Mouse (Mus musculus): Measurements from ENCODE around the gene Dmap1. TPM values are rescaled to one million over a fixed set of nuclear protein-coding genes. Genes with fewer than 3 reads are reported as not detected.

Gene Dmap1
- polyA plus RNA-seq, 1 experiment from 2014 or later: 57.3 TPM

GRCm38 (mm10) chr4:117654703-117655499, 27.2 kb downstream of the Dmap1 start:
- no peak for ATAC-seq (ENCODE audit: insufficient number of reproducible peaks, low FRiP score, low TSS enrichment, low read depth)
- no peak overlapping the region for H3K27ac ChIP-seq (replicated peaks)
- H3K4me1 ChIP-seq: peaks cover 45% of the 10 kb centered on the region

DNA sequence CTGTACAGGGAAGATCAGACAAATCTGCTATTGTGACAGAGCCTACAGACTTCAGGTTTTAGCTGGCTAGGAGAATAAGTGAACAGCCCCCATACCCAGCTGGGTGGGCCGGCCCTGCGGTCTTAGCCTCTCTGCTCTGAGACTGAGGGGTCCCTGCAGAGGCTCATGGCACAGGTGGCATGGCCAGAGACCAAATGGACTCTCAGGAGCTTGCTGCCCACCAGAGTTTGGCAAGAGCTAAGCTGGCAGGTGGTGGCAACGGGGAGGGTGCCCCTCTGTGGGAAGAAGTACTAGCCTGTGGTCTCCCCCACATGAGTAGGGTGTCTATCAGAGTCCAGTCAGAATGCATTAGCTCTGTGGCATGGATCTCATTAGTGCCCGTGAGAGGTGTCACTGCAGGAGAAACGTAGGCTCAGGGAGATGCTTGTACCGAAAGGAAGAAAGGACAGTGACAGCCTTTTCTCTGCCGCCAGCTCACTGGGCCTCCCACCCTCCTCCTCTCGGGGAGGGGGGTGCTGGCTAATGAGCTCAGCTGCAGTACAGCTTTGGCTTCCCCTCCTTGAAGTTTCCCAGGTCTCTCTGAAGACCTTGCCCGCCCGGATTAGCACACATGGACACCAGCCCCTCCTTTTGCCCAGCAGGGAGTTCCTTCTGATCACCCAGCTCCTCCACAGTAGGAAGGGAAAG, 27.9 kb downstream of the Dmap1 start:
- no peak overlapping the region for H3K4me3 ChIP-seq (replicated peaks)
- H3K9ac ChIP-seq: no peak overlapping the region
- peaks cover 11% of the 10 kb centered on the region; the same call in 1 of the 2 replicates for H3K36me3 ChIP-seq
- H3K27ac ChIP-seq (replicated peaks): 0 out of 2 replicates have a peak overlapping the region, but pooled peaks have one; percentile 18
- peaks cover 45% of the 10 kb centered on the region for H3K4me1 ChIP-seq
- H3K27me3 ChIP-seq: no peaks in the 10 kb centered on the region
- ATAC-seq (ENCODE audit: insufficient number of reproducible peaks, low FRiP score, low TSS enrichment, low read depth): no peak
- H3K9me3 ChIP-seq (replicated peaks): no peaks in the 10 kb centered on the region
- 22% methylated on average over 10 of the region's 10 CpGs for WGBS
- no peak overlapping the region for H3K4me2 ChIP-seq (replicated peaks)

More at GRCm38 (mm10) chr4:117654703-117655499, 27.2 kb downstream of the Dmap1 start:
- Histone ChIP-seq H3K4me3 (replicated peaks) (no peak overlapping the region), H3K9me3 (replicated peaks) (no peaks in the 10 kb centered on the region), H3K27me3 (no peaks in the 10 kb centered on the region), H3K36me3 (0 out of 2 replicates have a peak, but pooled peaks cover 6% of the 10 kb centered on the region), H3K9ac (no peak overlapping the region), H3K4me2 (replicated peaks) (no peak overlapping the region)
- 42% methylated on average over 9 of the region's 9 CpGs for WGBS

DNA sequence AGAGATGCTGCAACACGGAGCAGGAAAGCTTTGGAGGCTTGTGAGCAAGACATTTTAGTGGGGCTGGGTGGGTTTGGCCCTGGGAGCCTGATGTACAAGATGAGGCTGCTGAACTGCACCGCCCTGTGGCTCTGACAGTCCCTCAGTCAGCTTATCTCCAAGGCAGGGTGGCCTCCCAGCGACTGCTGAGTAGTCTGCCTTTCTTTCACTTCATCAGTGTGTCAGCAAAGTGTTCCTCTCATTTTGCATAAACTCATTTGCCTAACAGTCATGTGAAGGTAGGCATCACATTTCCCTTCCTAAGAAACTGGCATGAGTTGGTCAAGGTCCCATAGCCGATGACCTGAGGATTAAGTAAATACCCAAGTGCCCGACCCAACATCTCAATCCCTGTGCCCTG, 29.3 kb downstream of the Dmap1 start:
- Histone ChIP-seq H3K36me3 (peaks cover 14% of the 10 kb centered on the region; the same call in 1 of the 2 replicates), H3K27me3 (no peaks in the 10 kb centered on the region), H3K27ac (replicated peaks) (no peak overlapping the region), H3K4me1 (peaks cover 33% of the 10 kb centered on the region), H3K4me2 (replicated peaks) (no peak overlapping the region), H3K9ac (no peak overlapping the region), H3K9me3 (replicated peaks) (no peaks in the 10 kb centered on the region), H3K4me3 (replicated peaks) (no peak overlapping the region)
- WGBS: 59% methylated on average over 5 of the region's 5 CpGs
- no peak for ATAC-seq (ENCODE audit: insufficient number of reproducible peaks, low FRiP score, low TSS enrichment, low read depth)

GRCm38 (mm10) chr4:117651626-117652101, 30.4 kb downstream of the Dmap1 start:
- H3K36me3 ChIP-seq: peaks cover 14% of the 10 kb centered on the region; the same call in 1 of the 2 replicates
- H3K27me3 ChIP-seq: no peaks in the 10 kb centered on the region
- 38% methylated on average over 8 of the region's 8 CpGs for WGBS
- no peak overlapping the region for H3K27ac ChIP-seq (replicated peaks)
- no peaks in the 10 kb centered on the region for H3K9me3 ChIP-seq (replicated peaks)
- no peak overlapping the region for H3K9ac ChIP-seq
- no peak for ATAC-seq (ENCODE audit: insufficient number of reproducible peaks, low FRiP score, low TSS enrichment, low read depth)
- no peak overlapping the region for H3K4me3 ChIP-seq (replicated peaks)
- H3K4me1 ChIP-seq: peaks cover 26% of the 10 kb centered on the region
- no peak overlapping the region for H3K4me2 ChIP-seq (replicated peaks)

DNA sequence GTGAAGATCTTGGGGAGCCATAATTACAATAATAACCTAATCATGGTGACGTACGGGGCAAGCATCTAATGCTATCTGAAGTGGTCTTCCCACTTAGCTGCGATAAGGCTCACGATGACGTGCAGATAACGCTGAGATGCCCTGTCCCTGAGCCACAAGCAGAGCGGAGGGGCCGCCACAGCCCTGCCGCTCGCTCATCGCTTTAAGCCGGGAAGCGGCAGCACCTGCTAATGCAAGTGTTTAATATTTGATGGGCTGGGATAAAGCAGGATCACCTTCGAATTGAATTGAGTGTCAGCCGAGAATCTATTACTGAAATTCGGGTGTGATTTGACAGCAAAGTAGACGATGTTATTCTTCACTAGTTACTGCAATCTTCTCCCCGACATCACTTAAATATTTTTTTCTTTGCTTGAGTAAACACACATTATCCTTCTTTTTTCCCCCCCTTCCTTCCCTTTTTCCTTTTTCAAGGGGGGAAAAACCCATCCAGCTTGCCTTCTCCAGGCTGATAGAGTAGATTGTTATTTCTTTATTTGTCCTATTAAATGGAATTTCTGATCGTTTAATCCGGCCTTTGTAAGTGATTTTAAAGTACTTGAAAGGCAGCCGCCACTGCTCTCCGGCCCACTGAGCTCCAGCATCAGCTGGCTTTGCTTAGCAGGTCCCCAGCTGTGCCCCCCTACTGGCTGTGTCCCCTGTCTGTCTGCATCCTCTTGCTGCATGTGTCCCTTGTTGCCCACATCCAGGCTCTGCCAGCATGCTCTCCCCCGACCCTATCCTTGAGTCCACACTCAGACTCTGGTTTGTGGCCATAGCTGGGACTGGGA, 34.9 kb downstream of the Dmap1 start:
- H3K4me1 ChIP-seq: peaks cover 18% of the 10 kb centered on the region
- H3K4me2 ChIP-seq (replicated peaks): no peak overlapping the region
- H3K9me3 ChIP-seq (replicated peaks): no peaks in the 10 kb centered on the region
- WGBS: 60% methylated on average over 23 of the region's 23 CpGs
- no peak overlapping the region for H3K27ac ChIP-seq (replicated peaks)
- ATAC-seq (ENCODE audit: insufficient number of reproducible peaks, low FRiP score, low TSS enrichment, low read depth): no peak
- no peak overlapping the region for H3K9ac ChIP-seq
- H3K27me3 ChIP-seq: no peaks in the 10 kb centered on the region
- H3K36me3 ChIP-seq: peaks cover 12% of the 10 kb centered on the region; the same call in 1 of the 2 replicates
- H3K4me3 ChIP-seq (replicated peaks): no peak overlapping the region

- H3K4me3 ChIP-seq (replicated peaks): no peak overlapping the region
- H3K4me1 ChIP-seq: peaks cover 18% of the 10 kb centered on the region
- no peak overlapping the region for H3K4me2 ChIP-seq (replicated peaks)
- no peak for ATAC-seq (ENCODE audit: insufficient number of reproducible peaks, low FRiP score, low TSS enrichment, low read depth)
- no peak overlapping the region for H3K9ac ChIP-seq
- WGBS: 72% methylated on average over 8 of the region's 8 CpGs
- no peak overlapping the region for H3K27ac ChIP-seq (replicated peaks)
- peaks cover 12% of the 10 kb centered on the region; the same call in 1 of the 2 replicates for H3K36me3 ChIP-seq
- H3K27me3 ChIP-seq: no peaks in the 10 kb centered on the region
- H3K9me3 ChIP-seq (replicated peaks): no peaks in the 10 kb centered on the region
Observed at GRCm38 (mm10) chr4:117646496-117646895, 35.6 kb downstream of the Dmap1 start.

- peaks cover 23% of the 10 kb centered on the region for H3K4me1 ChIP-seq
- 71% methylated on average over 2 of the region's 2 CpGs for WGBS
Observed at GRCm38 (mm10) chr4:117645859-117646258, 36.2 kb downstream of the Dmap1 start.

GRCm38 (mm10) chr4:117645031-117645435, 37.0 kb downstream of the Dmap1 start:
- WGBS: 63% methylated on average over 22 of the region's 22 CpGs

More at GRCm38 (mm10) chr4:117645859-117646258, 36.2 kb downstream of the Dmap1 start:
- Histone ChIP-seq H3K27ac (replicated peaks) (no peak overlapping the region), H3K4me3 (replicated peaks) (no peak overlapping the region), H3K9ac (no peak overlapping the region), H3K27me3 (no peaks in the 10 kb centered on the region), H3K4me2 (replicated peaks) (no peak overlapping the region), H3K36me3 (peaks cover 12% of the 10 kb centered on the region; the same call in 1 of the 2 replicates), H3K9me3 (replicated peaks) (no peaks in the 10 kb centered on the region)
- ATAC-seq (ENCODE audit: insufficient number of reproducible peaks, low FRiP score, low TSS enrichment, low read depth): no peak

GRCm38 (mm10) chr4:117641804-117642203, 40.3 kb downstream of the Dmap1 start:
- 58% methylated on average over 1 of the region's 1 CpGs for WGBS
- no peak overlapping the region for H3K9ac ChIP-seq

More at GRCm38 (mm10) chr4:117645031-117645435, 37.0 kb downstream of the Dmap1 start:
- no peak overlapping the region for H3K27ac ChIP-seq (replicated peaks)
- no peaks in the 10 kb centered on the region for H3K9me3 ChIP-seq (replicated peaks)
- peaks cover 17% of the 10 kb centered on the region; the same call in 1 of the 2 replicates for H3K36me3 ChIP-seq
- no peaks in the 10 kb centered on the region for H3K27me3 ChIP-seq
- peaks cover 25% of the 10 kb centered on the region for H3K4me1 ChIP-seq
- no peak overlapping the region for H3K4me3 ChIP-seq (replicated peaks)
- H3K9ac ChIP-seq: no peak overlapping the region
- no peak for ATAC-seq (ENCODE audit: insufficient number of reproducible peaks, low FRiP score, low TSS enrichment, low read depth)
- H3K4me2 ChIP-seq (replicated peaks): no peak overlapping the region

DNA sequence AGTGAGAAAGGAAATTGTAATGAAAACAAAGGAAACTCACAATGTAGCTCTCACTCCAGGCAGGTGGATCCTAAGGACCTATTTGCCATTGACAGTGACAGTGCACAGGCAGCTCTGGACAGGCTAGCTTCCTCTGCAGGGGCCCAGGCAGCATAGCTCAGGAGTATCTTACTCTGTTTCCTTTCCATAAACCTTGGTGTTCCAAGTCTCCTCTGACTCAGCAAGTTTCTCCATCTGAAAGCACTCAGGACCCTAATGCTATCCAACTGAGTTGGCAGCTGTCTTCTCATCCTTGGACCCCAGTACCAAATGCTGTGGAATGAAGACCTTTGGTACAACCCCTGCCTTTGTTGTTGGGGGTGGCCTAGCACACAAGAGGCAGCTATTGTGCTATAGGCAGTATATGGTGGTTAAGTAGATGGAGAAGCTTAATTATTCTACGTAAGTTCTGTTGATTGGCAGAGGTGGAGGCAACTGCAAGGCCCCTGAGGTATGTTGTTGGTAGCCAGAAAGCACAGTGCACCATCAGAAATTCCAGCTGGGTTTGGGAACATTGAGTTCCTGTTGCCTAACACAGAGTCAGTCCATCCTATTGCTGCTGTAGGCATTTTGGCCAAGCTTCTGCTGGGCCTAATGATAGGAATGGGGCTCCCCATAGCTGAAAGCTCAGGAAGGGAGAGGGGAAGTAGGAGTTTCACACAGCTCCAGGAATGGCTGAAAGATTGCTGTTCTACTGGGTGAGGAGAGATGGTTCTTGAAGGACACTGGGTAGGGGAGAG, 41.0 kb downstream of the Dmap1 start:
- WGBS: 79% methylated on average over 1 of the region's 1 CpGs
- H3K4me1 ChIP-seq: peaks cover 16% of the 10 kb centered on the region
- H3K9ac ChIP-seq: no peak overlapping the region
- no peak overlapping the region for H3K27ac ChIP-seq (replicated peaks)
- ATAC-seq (ENCODE audit: insufficient number of reproducible peaks, low FRiP score, low TSS enrichment, low read depth): no peak
- H3K4me3 ChIP-seq (replicated peaks): no peak overlapping the region
- H3K36me3 ChIP-seq: peaks cover 13% of the 10 kb centered on the region; the same call in 1 of the 2 replicates
- no peaks in the 10 kb centered on the region for H3K27me3 ChIP-seq
- no peaks in the 10 kb centered on the region for H3K9me3 ChIP-seq (replicated peaks)
- H3K4me2 ChIP-seq (replicated peaks): no peak overlapping the region

More at GRCm38 (mm10) chr4:117641804-117642203, 40.3 kb downstream of the Dmap1 start:
- peaks cover 23% of the 10 kb centered on the region for H3K4me1 ChIP-seq
- peaks cover 13% of the 10 kb centered on the region; the same call in 1 of the 2 replicates for H3K36me3 ChIP-seq
- no peak overlapping the region for H3K4me3 ChIP-seq (replicated peaks)
- no peaks in the 10 kb centered on the region for H3K9me3 ChIP-seq (replicated peaks)
- no peak for ATAC-seq (ENCODE audit: insufficient number of reproducible peaks, low FRiP score, low TSS enrichment, low read depth)
- H3K4me2 ChIP-seq (replicated peaks): no peak overlapping the region
- H3K27me3 ChIP-seq: no peaks in the 10 kb centered on the region
- H3K27ac ChIP-seq (replicated peaks): no peak overlapping the region

Measured in embryonic facial prominence, embryonic 15.5 days (tissue).